9 mouse cellular contexts compared by ENCODE assay signal in the genomic region with DNA sequence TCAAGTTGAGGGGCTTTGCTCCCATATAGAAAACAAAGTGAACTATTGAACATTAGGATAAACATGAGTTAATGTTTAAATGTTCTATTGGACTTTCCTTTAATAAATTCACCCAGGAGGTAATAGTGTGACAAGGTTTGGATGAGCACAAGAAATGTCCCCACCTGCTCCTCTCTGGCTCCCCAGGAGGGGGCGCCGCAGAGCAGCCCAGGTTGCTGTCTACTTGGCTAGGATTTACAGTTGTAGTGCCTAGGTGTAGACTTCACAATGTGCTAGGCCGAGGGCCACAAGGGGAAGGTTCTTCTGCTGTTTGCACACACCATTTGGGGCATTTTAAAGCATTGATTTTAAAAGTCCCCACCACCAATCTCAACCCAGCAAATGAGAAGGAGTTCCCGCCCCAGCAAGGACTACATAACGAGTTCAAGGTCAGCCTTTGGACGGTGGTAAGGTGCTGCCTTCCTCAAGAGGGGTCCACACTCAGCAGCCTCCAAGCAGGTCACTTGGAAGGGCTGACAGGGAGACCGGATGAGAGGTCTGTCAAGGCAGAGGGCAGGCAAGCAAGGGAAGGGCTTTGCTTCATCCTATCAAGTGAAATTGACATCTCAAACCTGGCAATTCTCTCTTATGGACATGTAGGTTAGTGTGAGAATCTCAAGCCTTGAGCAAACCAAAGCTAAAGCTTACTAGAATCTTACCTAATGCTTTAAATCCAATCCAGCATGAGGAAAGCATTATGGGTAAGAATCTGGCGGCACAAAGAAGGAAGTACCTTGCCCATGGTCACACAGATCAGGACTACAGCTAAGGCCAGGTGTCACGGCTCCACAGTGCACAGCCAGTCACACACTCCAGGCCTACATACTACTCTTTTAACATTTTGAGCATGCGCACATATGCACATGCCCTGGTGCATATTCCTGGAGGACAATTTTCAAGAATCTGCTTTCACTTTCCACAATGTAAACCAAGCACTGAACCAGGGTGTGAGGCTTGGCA. TPM values are rescaled to one million over a fixed set of nuclear protein-coding genes. Genes with fewer than 3 reads are reported as not detected.
DNase-seq lines count a peak whose midpoint lies in the region; ATAC-seq lines count a peak whose summit lies in the region.
"Had no signal": no experiment of that assay in that cellular context is flagged by ENCODE, and none has a peak within 500 bp of the region (broad histone marks: within the 10 kb centered on the region; RNA-seq: fewer than 3 reads in every experiment).

No protein-coding gene starts in this region.

- no peaks in the 10 kb centered on the region for H3K27me3 ChIP-seq in forebrain, embryonic 10.5 days (ENCODE audit: poor library complexity, severe bottlenecking)
- no peaks in the 10 kb centered on the region for H3K27me3 ChIP-seq in forebrain, embryonic 16.5 days (replicated peaks; ENCODE audit: control insufficient read depth, insufficient read depth, low read length)

- no peak overlapping the region for H3K4me3 ChIP-seq in forebrain, embryonic 10.5 days
- no peak overlapping the region for H3K4me3 ChIP-seq in forebrain, embryonic 16.5 days (replicated peaks; ENCODE audit: low read length)

- peaks cover 37% of the 10 kb centered on the region for H3K36me3 ChIP-seq in forebrain, embryonic 10.5 days (replicated peaks)
- peaks cover 2% of the 10 kb centered on the region for H3K36me3 ChIP-seq in forebrain, embryonic 16.5 days (ENCODE audit: control insufficient read depth, insufficient read depth)

- WGBS in forebrain, embryonic 10.5 days, result 69% methylated on average over 10 of the region's 10 CpGs
- WGBS in forebrain, embryonic 16.5 days, result 70% methylated on average over 10 of the region's 10 CpGs

- H3K9ac ChIP-seq in forebrain, embryonic 16.5 days (replicated peaks; ENCODE audit: low read depth, low read length), result no peak overlapping the region

- no peak overlapping the region for H3K4me2 ChIP-seq in forebrain, embryonic 16.5 days (ENCODE audit: low read length)

- no peaks in the 10 kb centered on the region for H3K9me3 ChIP-seq in forebrain, embryonic 10.5 days
- H3K9me3 ChIP-seq in forebrain, embryonic 16.5 days (ENCODE audit: control insufficient read depth, low read length), result no peaks in the 10 kb centered on the region

- ATAC-seq in forebrain, embryonic 16.5 days, result no peak

- H3K27ac ChIP-seq in forebrain, embryonic 10.5 days, result no peak overlapping the region
- no peak overlapping the region for H3K27ac ChIP-seq in forebrain, embryonic 16.5 days (ENCODE audit: low read length)

- H3K4me1 ChIP-seq in forebrain, embryonic 10.5 days, result no peaks in the 10 kb centered on the region
- H3K4me1 ChIP-seq in forebrain, embryonic 16.5 days (replicated peaks; ENCODE audit: control insufficient read depth, insufficient read depth, low read length), result peaks cover 6% of the 10 kb centered on the region

- peak; percentile 59 for DNase-seq in forebrain, embryonic 10.5 days (ENCODE audit: extremely low spot score, low spot score)
- peak; percentile 84 for DNase-seq in CD4-positive, CD25-positive, alpha-beta regulatory T cell, adult 2 months (ENCODE audit: low read depth, low spot score)
- DNase-seq in brain, adult 2 months (ENCODE audit: low read depth, low spot score), result peak; percentile 61
- peak; percentile 73 for DNase-seq in gastrocnemius, adult 18-20 months (ENCODE audit: low spot score)
- peak; percentile 87 for DNase-seq in kidney, postnatal 14 days
- DNase-seq in lung, adult 18-20 months, result peak; percentile 55 to 73
- DNase-seq in spleen, adult 12 weeks (ENCODE audit: low spot score), result peak; percentile 63

RNA-seq across cellular contexts. Expression of gene Ampd2, which starts 15.9 kb away (rescaled TPM):
- polyA plus RNA-seq in forebrain, embryonic 10.5 days (2016; fragmentation: Nextera tagmentation; extraction: Ambion mirVana), result 69.3 and 71.4 TPM in 2 replicates
- 55.7 and 64.3 TPM in 2 replicates for polyA plus RNA-seq in forebrain, embryonic 16.5 days (2015; fragmentation: Nextera tagmentation; extraction: Ambion mirVana)
- 1 to 10 TPM; 3.6 TPM for total RNA-seq in gastrocnemius, adult 18-20 months (2021)

RNA-seq across cellular contexts. Expression of gene Gnat2, which starts 22.0 kb away (rescaled TPM):
- polyA plus RNA-seq in forebrain, embryonic 10.5 days (2016; fragmentation: Nextera tagmentation; extraction: Ambion mirVana), result 0.96 and 1.4 TPM in 2 replicates
- 0.13 and 0.31 TPM in 2 replicates for polyA plus RNA-seq in forebrain, embryonic 16.5 days (2015; fragmentation: Nextera tagmentation; extraction: Ambion mirVana)
- under 1 TPM; 0.45 to 0.94 TPM for total RNA-seq in gastrocnemius, adult 18-20 months (2021)
- total RNA-seq: layer of hippocampus, adult 18-20 months had no signal

RNA-seq across cellular contexts. Expression of gene Gstm4, which starts 25.9 kb away (rescaled TPM):
- 14.2 and 15.0 TPM in 2 replicates for polyA plus RNA-seq in forebrain, embryonic 10.5 days (2016; fragmentation: Nextera tagmentation; extraction: Ambion mirVana)
- polyA plus RNA-seq in forebrain, embryonic 16.5 days (2015; fragmentation: Nextera tagmentation; extraction: Ambion mirVana), result 15.2 and 15.9 TPM in 2 replicates
- total RNA-seq in gastrocnemius, adult 18-20 months (2021), result 10 to 100 TPM; 11.8 to 15.8 TPM

RNA-seq across cellular contexts. Expression of gene Gstm1, which starts 52.8 kb away (rescaled TPM):
- polyA plus RNA-seq in forebrain, embryonic 10.5 days (2016; fragmentation: Nextera tagmentation; extraction: Ambion mirVana), result 30.4 and 33.4 TPM in 2 replicates
- 67.2 and 74.1 TPM in 2 replicates for polyA plus RNA-seq in forebrain, embryonic 16.5 days (2015; fragmentation: Nextera tagmentation; extraction: Ambion mirVana)
- total RNA-seq in gastrocnemius, adult 18-20 months (2021), result 100 to 1,000 TPM; 201 to 229 TPM
